Mouse (Mus musculus): Measurements from ENCODE around the gene Ptcd2.

Gene Ptcd2

DNA sequence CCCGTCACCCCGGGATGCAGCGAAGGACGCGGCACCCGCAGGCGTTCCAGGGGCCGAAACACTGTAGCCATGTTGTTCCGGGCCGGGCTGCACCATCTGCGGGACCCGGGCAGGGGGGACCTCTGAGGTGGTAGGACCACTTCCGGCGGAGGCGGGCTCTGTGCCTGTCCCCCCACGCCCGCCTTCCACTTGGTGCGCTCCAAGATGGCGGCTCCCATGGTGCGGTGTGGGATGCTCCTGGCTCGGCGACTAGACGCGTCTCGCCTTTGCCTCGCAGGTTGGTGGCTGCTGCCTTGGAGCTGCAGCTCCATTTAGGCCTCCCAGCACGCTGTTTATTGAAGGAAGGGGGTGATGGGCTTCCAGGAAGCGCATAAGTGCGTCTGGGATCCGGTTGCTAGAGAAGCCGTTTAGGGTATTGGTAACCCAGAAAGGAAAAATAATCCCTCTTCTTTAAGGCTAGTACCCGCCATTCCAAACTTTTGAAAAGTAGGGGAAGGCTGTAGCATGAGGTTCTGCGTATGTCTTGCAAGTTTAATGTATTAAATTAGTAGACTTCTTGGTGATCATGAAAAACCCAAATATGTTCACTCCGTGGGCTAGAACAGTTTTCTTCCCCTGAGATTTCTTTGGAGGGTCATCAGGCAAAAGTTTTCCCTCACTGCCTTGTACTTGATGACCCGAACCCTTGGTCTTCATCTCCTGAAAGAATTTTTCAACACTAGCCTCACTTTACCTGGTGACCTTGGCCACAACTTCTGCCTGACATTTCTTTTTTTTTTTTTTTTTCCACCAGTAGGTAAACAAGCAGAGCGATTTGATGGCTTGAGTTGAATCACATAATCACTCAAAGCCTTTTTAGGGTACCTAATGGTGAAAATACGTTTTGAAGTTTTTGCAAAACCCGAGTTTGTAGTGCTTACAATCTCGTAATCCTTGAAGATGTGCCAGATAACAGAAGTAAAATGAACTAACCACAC lies at the start of gene Ptcd2, which contains the start of gene Mrps27:
TSS of gene Ptcd2 (minus strand) at position 107 of the 977 bp plus-strand sequence.
TSS of gene Mrps27 (plus strand) at position 188 of the 977 bp plus-strand sequence.
- peak; percentile 98 for DNase-seq

DNA sequence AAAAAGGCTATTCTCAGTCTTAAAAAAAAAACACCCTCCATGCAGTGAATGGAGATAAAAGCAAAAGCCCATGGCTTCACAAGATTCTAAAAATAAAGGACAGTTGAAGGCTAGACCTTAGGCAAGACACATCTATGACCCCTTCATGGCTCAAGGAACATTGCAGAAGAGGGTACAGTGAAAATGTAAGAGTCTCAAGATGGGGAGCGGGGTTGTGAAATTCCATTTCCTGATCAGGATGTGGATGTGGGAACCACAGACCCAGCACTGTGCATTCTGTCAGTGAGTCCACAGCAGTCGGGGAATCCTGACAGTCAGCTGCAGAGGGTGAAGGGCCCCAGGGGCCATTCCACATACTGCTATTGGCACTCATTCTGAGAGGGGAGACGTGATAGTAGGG lies 48.6 kb upstream of the Ptcd2 start:
- DNase-seq = no peak

DNA sequence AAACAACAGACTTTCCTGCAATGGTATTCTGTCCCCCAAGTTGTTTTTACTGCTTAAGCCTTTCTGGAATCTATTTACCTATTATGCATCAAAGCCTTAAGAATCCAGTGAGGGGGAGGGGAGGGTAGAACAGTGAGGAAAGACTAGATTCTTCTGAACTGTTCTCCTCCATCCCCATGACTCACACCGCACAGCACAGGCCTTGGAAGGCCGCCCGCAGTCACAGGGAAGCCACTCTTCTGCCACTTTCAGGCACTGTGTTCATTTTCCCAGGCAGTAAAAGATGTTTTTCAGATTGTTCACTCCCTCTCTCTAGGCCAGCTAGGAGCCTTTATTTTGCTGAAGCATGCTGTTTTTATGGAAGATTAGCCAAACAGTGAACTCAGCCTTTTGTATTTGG lies 46.9 kb upstream of the Ptcd2 start:
- no peak for DNase-seq

DNA sequence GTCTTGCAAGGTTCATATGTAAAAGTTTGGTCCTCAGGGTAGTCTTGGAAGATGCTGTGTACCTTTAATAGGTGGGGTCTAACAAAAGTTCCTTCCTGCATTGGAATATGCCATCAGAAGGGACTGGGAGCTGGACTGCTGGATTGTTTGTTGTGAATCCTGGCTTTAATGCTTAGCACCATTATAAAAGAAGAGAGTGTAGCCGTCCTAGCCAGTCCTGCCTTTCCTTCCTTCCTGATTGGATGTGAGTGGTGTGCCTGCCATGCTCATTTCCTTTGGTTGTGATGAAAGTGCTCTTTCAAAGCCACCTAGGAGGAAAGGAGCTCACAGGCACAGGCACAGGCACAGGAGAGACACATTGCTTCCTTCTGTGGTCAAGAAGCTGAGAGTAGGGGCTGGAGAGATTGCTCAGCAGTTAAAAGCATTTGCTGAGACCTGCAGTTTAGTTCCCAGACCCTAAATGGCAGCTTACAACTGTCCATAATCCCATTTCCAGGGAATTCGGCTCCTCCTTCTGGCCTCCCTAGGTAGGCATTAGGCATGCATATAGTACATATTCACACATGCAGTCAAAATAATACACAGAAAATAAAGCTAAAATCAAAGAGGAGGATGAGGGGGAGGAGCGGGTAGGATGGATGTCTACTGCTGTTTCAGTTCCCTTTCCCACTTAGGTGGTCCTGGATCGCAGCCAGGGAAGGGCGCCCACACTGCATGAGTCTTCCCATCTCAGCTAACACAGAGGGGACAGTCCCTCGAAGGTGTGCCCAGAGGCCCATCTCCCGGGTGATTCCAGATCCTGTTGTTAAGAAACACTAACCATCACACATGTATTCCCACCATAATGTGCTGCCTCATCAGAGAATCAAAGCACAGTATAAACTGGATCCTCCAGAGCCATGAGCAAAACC lies 43.7 kb upstream of the Ptcd2 start:
- DNase-seq = no peak

DNA sequence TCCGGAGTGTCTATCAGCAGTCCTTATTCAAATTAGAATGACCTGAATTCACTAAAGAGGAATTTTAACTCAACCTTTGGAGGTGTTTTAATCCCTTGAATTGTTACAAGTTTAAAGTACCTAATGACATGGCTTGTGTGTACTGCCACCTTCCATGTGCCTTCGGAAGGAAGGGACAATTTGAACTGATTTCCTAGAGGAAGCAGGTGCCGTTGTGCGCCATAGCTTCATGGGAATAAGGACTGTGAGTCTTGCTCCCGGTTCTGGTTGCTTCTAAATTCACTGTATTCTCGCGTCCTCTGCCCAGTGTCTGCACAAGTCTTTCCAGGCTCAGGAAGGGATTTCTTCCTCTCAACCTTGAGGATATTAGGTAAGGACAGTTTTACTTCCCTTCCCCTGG lies 41.8 kb upstream of the Ptcd2 start:
- DNase-seq = no peak

DNA sequence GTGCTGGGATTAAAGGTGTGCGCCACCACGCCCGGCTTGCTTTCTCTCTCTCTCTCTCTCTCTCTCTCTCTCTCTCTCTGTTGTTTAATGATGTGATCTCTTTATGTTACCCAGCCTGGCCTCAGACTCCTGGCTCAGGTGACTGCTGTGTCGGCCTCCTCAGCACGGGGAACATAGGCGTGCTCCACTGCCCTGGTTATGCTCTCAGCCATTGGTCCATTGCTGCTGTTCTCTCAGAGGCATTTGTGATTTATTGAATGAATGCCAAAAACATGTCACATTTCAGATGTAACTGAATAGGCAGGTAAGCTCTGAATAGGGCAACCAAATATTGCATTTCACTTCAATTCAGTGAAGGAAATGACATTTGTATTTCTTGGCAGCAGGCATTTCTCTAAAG lies 41.4 kb upstream of the Ptcd2 start:
- no peak for DNase-seq

DNA sequence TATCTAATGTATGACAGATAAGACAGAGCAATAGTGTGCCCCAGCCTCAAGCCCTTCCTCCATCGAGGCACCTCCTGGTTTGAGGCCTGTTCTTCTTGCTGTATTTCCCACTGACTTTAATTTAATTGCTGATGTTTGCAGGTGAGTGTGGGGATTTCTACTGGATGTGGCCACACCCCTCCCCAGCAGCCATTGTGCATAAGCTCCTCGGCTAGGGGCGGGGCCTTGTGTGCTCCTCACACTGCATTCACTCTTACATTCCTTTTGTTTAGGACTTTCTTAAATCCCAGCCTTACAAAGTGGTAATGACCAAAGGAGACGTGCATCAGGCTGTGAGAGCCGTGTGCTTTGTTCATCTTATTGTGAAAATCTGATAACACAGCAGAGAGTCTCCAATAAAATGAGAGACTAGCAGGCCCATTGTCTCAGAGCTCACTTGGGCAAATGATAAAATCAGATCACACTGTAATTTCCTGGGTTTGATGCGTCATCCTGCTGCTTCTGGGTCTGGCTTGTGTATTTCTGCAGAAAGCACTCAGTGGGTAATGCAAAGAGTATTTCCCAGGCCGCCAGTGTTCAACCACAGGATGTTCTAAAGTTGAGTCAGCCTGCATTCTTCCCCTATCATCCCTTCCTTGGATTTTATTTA lies 40.2 kb upstream of the Ptcd2 start:
- DNase-seq = peak; percentile 21

DNA sequence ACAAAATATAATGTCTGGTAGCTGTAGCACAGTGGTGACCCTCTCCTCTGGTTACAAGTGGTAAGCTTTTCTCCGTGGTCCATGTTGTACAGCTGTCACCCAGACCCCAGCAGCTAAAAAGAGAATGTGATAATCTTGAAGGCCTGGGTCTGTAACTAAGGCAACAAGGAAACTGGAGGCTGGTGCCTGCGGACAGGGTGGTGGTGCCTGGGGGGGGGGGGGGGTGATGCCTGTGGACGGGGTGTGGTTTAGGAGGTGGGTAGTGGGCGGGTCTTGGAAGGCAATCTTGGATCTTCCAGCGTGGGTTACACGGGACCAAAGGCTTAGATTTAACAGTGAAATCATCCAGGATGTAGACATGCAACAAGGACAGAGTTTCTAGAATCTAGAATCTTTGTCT lies 37.9 kb upstream of the Ptcd2 start:
- DNase-seq = no peak

DNA sequence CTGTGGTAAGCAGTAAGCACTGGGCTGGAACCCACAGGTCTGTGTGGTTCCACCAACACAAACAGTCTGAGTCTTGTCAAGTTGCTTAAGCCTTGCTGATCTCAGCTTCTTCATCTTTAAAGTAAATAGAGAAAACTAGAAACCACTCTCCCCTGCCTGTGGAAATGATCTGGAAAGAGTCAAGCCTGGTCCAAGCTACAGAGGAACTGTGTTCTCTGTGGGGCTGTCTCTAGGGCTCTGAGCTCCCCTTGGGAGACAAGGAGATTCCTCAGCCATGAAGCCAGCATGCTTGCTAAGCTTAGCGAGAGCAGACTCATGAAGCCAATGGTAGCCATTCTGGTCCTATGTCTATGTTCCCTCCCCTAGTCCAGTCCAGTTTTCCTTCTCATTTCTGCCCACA lies 33.7 kb upstream of the Ptcd2 start:
- no peak for DNase-seq

DNA sequence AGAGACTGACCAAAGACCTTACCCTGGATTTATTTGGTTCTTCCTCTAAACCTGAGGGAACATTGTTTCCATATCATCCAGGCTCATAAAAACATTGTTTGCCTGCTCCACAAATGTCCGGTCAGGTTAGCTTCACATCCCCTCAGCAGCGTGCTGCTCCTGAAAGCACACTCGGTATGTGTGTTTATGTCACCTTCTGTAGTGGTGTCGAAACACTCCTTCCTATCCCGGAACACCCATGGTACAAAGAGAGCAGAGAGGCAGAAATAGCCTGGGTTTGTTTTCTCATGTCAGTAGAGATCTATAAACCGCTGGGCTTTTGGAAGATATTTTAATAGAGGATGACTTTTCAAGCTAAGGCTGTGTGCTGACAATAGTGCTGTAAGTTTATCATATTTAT lies 32.5 kb upstream of the Ptcd2 start:
- DNase-seq = no peak

DNA sequence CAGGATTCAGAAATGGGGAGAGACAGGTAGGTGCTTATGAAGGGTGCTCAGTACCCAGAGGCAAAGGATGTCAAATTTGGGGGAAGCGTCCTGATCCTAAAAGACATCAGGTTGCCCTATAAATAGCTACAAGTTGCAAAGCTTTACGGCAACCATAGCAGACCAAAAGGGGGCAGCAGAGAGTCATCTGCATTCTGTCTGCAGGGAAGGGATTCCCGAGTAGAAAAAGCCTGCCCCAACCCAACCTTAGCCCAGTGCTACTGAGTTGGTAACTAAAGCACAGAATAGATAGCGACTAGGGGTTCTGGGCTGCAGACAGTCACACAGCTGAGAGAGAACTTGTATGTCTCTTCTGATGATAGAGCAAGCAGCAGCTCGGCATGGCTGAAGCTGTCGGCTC lies 31.0 kb upstream of the Ptcd2 start:
- peak; percentile 73 for DNase-seq

DNA sequence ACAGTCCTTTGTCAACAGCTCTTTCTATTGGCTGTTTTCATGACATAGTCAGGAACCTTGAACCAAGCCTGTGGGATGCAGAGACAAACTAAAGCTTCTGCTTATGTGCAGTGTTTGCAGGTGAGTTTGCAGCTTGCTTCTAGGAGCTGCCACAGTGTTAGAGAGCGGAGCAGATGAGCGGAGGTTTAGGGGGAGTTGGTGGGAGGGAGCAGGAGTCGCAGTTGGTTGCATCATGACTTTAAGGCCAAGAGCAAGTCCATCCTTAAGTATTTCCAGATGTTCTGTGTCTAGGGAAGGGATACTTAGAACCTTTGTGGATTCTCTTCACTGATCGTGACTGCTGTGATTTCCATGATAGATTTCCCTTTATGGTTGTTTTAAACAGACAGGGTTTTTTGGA lies 29.7 kb upstream of the Ptcd2 start:
- no peak for DNase-seq

DNA sequence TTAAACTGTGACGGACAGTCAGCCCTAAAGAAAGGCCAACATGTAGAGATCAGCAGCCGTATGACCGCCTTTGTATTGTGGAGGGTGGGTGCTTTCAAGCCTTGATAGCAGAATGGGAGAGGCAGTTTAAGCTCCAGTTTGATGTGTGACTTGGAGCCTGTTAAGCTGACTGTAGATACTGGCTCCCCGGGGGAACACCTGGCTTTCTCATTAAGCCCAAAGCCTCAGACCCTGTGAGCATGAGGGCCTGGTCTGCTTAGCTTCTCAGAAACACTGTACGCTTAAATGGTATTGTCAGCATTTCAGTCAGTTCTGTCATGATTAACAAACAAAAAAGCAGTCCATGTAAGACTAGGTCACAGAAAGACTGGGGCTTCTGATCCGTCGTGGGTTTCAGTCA lies 29.2 kb upstream of the Ptcd2 start:
- no peak for DNase-seq

DNA sequence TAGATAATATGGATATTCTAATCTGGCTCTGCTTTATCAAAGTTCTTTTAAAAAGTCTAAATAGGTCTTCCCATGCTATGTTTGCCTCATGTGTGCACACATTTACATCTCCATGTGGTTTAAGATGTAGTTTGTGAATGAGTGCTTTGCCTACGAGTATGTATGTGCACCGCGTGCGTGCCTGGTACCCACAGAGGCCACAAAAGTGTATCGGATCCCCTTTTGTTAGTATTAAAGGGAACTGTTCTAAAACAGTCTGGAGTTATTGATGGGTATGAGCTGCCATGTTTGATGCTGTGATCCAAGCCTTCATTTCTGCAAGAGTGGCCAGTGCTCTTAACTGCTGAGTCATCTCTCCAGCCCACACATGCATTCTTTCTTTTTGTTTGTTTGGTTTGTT lies 26.8 kb upstream of the Ptcd2 start:
- DNase-seq = no peak

DNA sequence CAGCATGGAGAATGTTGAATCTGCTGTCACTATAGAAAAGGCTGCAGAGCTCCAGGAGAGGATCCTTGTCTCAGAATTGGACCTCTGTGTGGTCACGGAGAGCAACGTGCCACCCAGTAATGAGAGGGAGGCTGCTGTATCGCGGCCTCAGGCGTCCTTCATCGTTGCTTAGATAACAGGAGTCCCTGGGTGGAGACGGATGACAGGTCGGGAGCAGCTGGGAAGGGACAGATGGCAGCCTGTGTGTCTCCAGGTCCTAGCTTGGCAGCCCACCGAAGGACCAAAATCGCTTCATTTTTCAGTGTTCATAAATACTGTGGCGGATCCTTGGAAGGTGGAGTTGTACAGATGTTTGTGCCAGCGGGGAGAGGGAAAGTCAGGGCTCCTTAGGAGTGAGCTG lies 24.6 kb upstream of the Ptcd2 start:
- no peak for DNase-seq

DNA sequence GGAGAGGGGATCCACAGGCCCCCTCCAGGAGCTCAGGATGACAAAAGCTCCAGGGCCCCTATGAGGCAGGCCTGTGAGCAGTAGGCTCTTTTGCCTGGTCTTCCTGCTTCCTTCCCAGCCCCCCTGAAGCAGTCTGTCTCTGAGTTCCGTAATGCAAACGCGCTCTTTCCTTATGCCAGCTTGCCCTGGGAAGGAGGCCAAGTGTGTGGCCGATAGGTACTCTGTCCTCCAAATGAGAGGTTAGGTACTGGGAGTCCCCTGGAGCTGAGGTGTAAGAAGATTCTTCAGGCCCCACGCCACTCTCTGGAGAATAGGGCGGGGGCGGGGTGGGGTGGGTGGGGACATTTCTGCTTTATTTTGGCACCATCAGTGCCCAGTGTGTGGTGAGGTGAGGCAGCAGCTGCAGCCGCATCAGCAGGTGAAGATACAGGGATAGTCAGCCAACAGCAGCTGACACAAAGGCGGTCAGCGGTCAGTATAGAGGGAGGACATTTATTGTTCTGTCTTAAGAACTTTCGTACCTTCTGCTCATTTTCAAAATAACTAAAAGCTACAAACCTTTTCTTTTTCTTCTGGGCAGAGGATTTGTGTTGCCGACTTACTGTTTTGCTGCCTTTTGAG lies 23.2 kb upstream of the Ptcd2 start:
- DNase-seq = no peak

DNA sequence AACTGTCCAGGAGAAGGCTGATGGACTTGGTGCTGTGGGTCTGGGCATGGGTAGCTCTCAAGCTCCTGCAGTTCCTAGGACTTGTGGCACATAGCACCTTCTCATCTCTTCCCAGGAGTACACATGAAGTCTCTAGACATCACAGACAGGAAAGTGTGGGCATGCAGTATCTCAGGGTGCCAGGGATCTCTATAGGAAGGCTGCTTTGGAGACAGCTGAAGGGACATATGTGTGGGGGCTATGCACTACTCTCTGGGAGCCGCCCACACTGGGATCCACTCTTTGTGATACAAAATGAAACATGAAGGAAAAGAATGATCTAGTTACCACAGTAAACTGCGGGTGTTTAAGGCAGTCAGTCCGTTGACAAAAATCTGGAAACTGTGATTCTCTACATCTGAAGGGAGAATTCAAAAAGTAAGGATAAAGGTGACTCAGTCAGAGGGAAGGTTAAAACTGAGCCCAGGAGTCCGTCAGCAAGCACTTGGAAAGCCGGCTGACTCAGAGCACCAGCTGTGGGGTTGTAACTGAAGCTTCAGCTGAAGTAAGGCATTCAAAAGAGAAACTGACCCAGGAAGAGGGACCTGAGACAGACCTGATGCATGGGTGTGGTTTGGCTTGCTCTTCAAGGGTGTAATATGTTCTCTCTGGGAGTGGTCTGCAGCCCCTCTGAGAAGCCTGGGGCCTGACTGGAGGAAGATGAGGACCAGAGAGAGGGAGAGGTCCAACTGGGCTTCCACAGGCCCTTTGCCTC lies 22.1 kb upstream of the Ptcd2 start:
- DNase-seq = no peak

DNA sequence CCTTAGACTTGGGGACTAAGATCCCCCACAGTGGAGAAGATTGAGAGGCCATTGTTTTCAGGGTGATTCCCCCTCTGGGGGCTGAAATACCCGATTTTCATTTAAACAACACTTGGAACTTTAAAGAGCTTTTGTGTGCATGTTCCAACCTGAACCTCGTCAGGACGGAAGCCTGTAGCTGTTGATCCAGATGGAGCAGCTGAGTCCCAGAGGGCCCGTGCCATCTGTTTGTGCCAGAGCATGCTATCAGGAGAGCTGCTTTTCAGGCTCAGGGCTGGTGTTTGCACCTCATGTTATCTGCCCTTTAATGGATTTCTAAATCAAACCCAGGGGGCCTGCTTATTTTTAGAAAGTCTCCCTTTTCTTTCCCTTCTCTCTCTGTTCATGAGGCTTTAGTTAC lies 19.4 kb upstream of the Ptcd2 start:
- no peak for DNase-seq

DNA sequence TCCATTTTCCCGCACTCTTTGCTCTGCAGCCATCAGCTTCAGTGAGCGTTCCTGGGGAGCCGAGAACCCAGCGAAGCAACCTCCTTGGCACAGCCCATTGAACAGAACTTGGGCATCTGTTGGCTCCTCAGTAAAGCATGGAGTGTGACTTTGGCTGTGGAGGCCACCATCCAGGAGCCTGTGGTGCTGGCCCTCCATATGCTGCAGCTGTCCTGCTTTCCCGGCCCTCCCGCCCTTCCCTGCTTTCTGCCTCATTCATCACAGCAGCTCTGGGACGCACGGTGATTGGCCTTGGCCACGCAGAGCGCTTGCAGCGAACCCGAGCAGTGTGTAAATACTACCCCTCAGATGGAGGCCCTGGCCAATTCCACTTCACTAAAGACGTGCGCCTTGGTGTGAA lies 14.4 kb upstream of the Ptcd2 start:
- no peak for DNase-seq

DNA sequence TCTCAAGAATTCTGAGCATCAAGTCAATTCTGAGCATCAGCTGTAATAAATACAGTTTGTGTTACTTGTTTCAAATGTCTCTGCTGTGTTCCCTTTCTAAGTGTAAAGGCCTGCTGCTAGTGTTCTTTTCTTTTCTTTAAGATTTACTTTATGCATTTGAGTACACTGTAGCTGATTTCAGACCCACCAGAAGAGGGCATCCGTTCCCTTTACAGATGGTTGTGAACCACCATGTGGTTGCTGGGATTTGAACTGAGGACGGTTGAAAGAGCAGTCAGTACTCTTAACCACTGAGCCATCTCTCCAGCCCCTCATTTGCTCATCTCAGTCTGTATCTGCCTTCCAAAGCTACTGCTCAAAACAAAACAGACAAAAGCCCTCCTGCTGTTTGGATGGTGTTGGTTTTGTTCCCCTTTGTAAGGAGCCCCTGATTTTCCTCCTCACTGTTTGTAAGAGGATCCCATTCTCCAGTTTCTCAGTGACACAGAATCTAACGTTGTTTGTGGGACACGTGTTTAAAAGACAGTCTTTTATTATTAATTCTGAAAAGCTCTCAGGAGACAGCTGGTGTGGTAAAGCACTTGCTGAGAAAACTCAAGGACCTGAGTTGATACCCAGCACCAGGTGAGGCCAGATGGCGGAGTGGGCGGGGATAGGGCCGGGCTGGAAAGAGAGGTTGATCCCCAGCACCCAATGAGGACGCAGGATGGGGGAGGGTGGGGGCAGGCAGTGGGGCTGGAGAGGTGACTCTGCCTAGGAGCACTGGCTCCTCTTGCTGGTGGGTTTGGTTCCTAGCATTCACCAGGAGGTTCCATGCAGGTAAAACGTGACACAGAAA lies 12.1 kb upstream of the Ptcd2 start:
- DNase-seq = no peak

DNA sequence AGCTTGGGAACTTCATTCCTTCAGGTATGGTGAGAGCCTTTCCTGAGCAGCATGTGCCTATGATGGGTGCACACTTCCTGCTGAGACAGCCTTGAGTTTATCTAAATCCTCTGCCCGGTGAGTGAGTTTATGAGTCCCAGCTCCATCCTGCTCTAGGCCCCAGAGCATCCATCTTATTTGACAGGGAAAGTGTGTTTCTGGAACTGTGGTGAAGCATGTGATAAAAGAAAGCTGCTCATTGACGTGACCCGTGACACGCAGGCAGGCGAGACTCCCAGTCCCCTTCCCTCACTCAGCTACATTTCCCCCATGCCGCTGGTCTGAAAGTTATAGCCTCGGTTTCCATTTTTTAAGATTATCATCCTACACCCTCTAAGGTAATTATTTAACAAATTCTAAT lies 11.4 kb upstream of the Ptcd2 start:
- no peak for DNase-seq
